In the genomic region with DNA sequence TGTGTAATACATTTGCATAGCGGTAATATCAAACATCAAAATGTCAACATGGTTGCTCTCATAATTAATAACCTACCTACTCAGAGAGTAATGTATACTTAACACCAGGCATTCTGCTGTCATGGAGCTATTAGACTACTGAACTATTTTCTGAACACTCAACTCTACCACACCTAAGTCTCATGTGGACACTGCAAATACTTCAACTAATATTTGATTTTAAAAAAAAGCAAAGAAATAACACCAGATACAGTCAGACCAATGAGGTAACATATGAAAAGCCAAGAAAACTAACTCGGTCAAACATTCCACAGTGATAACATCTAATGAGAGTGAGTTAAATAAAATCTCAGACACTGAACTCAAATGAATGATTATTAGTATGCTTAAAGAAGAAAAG, we compare ENCODE assay signal across 19 mouse cellular contexts. TPM values are rescaled to one million over a fixed set of nuclear protein-coding genes. Genes with fewer than 3 reads are reported as not detected.
DNase-seq lines count a peak whose midpoint lies in the region; ATAC-seq and TF ChIP-seq lines count a peak whose summit lies in the region.
"Had no signal": no experiment of that assay in that cellular context is flagged by ENCODE, and none has a peak within 500 bp of the region (broad histone marks: within the 10 kb centered on the region; RNA-seq: fewer than 3 reads in every experiment).

No protein-coding gene starts in this region.

- no peak for TF ChIP-seq EP300 in heart, postnatal 0 days (IDR thresholded peaks at IDR 0.05; ENCODE audit: low read depth)

- no peak for TF ChIP-seq CTCF in heart, postnatal 0 days (IDR thresholded peaks at IDR 0.05; ENCODE audit: low read depth)
- TF ChIP-seq CTCF in lung, adult 2 months (IDR thresholded peaks at IDR 0.05; ENCODE audit: insufficient read depth, low read length) = no peak

- 0 out of 2 replicates have a peak overlapping the region, but pooled peaks have one; percentile 57 for H3K27ac ChIP-seq in heart, embryonic 10.5 days
- H3K27ac ChIP-seq in heart, postnatal 0 days (ENCODE audit: low read depth) = no peak overlapping the region
- peak overlapping the region; percentile 76 for H3K27ac ChIP-seq in lung, embryonic 16.5 days (ENCODE audit: low read length)
- no peak overlapping the region for H3K27ac ChIP-seq in stomach, embryonic 15.5 days
- H3K27ac ChIP-seq: embryonic facial prominence, embryonic 13.5 days; forebrain, embryonic 12.5 days; hindbrain, embryonic 12.5 days had no signal

- peaks cover 9% of the 10 kb centered on the region; the same call in 1 of the 2 replicates for H3K36me3 ChIP-seq in heart, embryonic 10.5 days
- H3K36me3 ChIP-seq in heart, postnatal 0 days (replicated peaks; ENCODE audit: control insufficient read depth, insufficient read depth, low read length) = peaks cover 14% of the 10 kb centered on the region
- no peaks in the 10 kb centered on the region for H3K36me3 ChIP-seq in lung, embryonic 16.5 days (ENCODE audit: control insufficient read depth, insufficient read depth, low read length)
- H3K36me3 ChIP-seq in stomach, embryonic 15.5 days = no peaks in the 10 kb centered on the region
- H3K36me3 ChIP-seq: embryonic facial prominence, embryonic 13.5 days; forebrain, embryonic 12.5 days; hindbrain, embryonic 12.5 days had no signal

- H3K4me3 ChIP-seq in heart, embryonic 10.5 days = no peak overlapping the region
- no peak overlapping the region for H3K4me3 ChIP-seq in heart, postnatal 0 days (ENCODE audit: low read depth, low read length)
- no peak overlapping the region for H3K4me3 ChIP-seq in lung, embryonic 16.5 days (ENCODE audit: low read length)
- H3K4me3 ChIP-seq in lung, adult 2 months (replicated peaks; ENCODE audit: extremely low read depth, low read depth, low read length) = no peak overlapping the region
- H3K4me3 ChIP-seq in stomach, embryonic 15.5 days (replicated peaks) = no peak overlapping the region
- H3K4me3 ChIP-seq: embryonic facial prominence, embryonic 13.5 days; forebrain, embryonic 12.5 days; hindbrain, embryonic 12.5 days had no signal

- DNase-seq in heart, embryonic 10.5 days (ENCODE audit: low spot score) = no peak
- DNase-seq in heart, adult 18-20 months = no peak
- no peak for DNase-seq in heart, postnatal 0 days (ENCODE audit: low spot score)
- DNase-seq in heart, postnatal 36 days = no peak
- no peak for DNase-seq in lung, adult 2 months
- DNase-seq: adrenal gland, postnatal 10 days; cerebellum, adult 11-12 months; cerebellum, adult 9-10 months; cerebellum, postnatal 25 days; gastrocnemius, postnatal 10 days; heart, postnatal 10 days had no signal

- no peak for ATAC-seq in heart, postnatal 0 days (ENCODE audit: insufficient read depth, low read depth)
- peak; percentile 89 for ATAC-seq in lung, embryonic 16.5 days (ENCODE audit: low read depth)
- ATAC-seq in stomach, embryonic 15.5 days (ENCODE audit: insufficient read depth, low FRiP score, low read depth) = peak; percentile 47; the same call in 1 of the 2 replicates
- ATAC-seq in megakaryocyte-erythroid progenitor cell, adult 5-6 weeks (replicated peaks; ENCODE audit: low FRiP score, low TSS enrichment, poor library complexity, severe bottlenecking) = no peak
- ATAC-seq: forebrain, embryonic 16.5 days; hindbrain, embryonic 16.5 days had no signal

- intact Hi-C loops in heart, postnatal 36 days (cut with DNase I) = no loop called here

- peak overlapping the region; percentile 31; the same call in 1 of the 2 replicates for H3K4me2 ChIP-seq in heart, postnatal 0 days (ENCODE audit: low read depth, low read length)
- H3K4me2 ChIP-seq in lung, embryonic 16.5 days (ENCODE audit: low read depth, low read length) = no peak overlapping the region
- H3K4me2 ChIP-seq in stomach, embryonic 15.5 days = no peak overlapping the region
- H3K4me2 ChIP-seq: embryonic facial prominence, embryonic 13.5 days; forebrain, embryonic 12.5 days; hindbrain, embryonic 12.5 days had no signal

- no peak for TF ChIP-seq POLR2A in lung, adult 2 months (IDR thresholded peaks at IDR 0.05; ENCODE audit: borderline replicate concordance, extremely low read depth, low read depth, low read length)

- no peaks in the 10 kb centered on the region for H3K27me3 ChIP-seq in heart, embryonic 10.5 days (ENCODE audit: insufficient read depth, poor library complexity, severe bottlenecking)
- no peaks in the 10 kb centered on the region for H3K27me3 ChIP-seq in heart, postnatal 0 days (ENCODE audit: control insufficient read depth, insufficient read depth, low read length)
- no peaks in the 10 kb centered on the region for H3K27me3 ChIP-seq in lung, embryonic 16.5 days (ENCODE audit: control insufficient read depth, insufficient read depth, low read depth, low read length)
- H3K27me3 ChIP-seq in stomach, embryonic 15.5 days (replicated peaks) = no peaks in the 10 kb centered on the region
- H3K27me3 ChIP-seq: embryonic facial prominence, embryonic 13.5 days; forebrain, embryonic 12.5 days; hindbrain, embryonic 12.5 days had no signal

- H3K9me3 ChIP-seq in heart, embryonic 10.5 days = no peaks in the 10 kb centered on the region
- H3K9me3 ChIP-seq in heart, postnatal 0 days (replicated peaks; ENCODE audit: control insufficient read depth, low read length) = no peaks in the 10 kb centered on the region
- no peaks in the 10 kb centered on the region for H3K9me3 ChIP-seq in lung, embryonic 16.5 days (ENCODE audit: control insufficient read depth, low read length)
- H3K9me3 ChIP-seq in stomach, embryonic 15.5 days = no peaks in the 10 kb centered on the region
- H3K9me3 ChIP-seq: embryonic facial prominence, embryonic 13.5 days; forebrain, embryonic 12.5 days; hindbrain, embryonic 12.5 days had no signal

- peaks cover 8% of the 10 kb centered on the region for H3K4me1 ChIP-seq in heart, embryonic 10.5 days
- peaks cover 11% of the 10 kb centered on the region; the same call in 1 of the 2 replicates for H3K4me1 ChIP-seq in heart, postnatal 0 days (ENCODE audit: control insufficient read depth, insufficient read depth)
- no peaks in the 10 kb centered on the region for H3K4me1 ChIP-seq in lung, embryonic 16.5 days (replicated peaks; ENCODE audit: control insufficient read depth, insufficient read depth, low read length)
- H3K4me1 ChIP-seq in lung, adult 2 months (ENCODE audit: control insufficient read depth, insufficient read depth, low read length) = peaks cover 17% of the 10 kb centered on the region
- H3K4me1 ChIP-seq in stomach, embryonic 15.5 days = no peaks in the 10 kb centered on the region
- H3K4me1 ChIP-seq: embryonic facial prominence, embryonic 13.5 days; forebrain, embryonic 12.5 days; hindbrain, embryonic 12.5 days had no signal

- no peak overlapping the region for H3K9ac ChIP-seq in heart, postnatal 0 days (replicated peaks; ENCODE audit: low read depth, low read length)
- H3K9ac ChIP-seq in lung, embryonic 16.5 days (ENCODE audit: low read length) = no peak overlapping the region
- H3K9ac ChIP-seq in stomach, embryonic 15.5 days = no peak overlapping the region
- H3K9ac ChIP-seq: embryonic facial prominence, embryonic 13.5 days; forebrain, embryonic 12.5 days; hindbrain, embryonic 12.5 days had no signal

- 78% methylated on average over 2 of the region's 2 CpGs for WGBS in heart, embryonic 10.5 days
- 75% methylated on average over 2 of the region's 2 CpGs for WGBS in heart, postnatal 0 days
- 49% methylated on average over 2 of the region's 2 CpGs for WGBS in lung, embryonic 16.5 days
- WGBS in lung, adult 2 months = 57% methylated on average over 2 of the region's 2 CpGs
- WGBS in stomach, embryonic 15.5 days = 73% methylated on average over 2 of the region's 2 CpGs

RNA-seq across cellular contexts. Expression of a gene that starts 21.8 kb away (rescaled TPM):
- polyA plus RNA-seq in heart, embryonic 10.5 days (2016; fragmentation: Nextera tagmentation; extraction: Ambion mirVana) = 27.4 and 36.5 TPM in 2 replicates
- total RNA-seq in heart, adult 18-20 months (2021) = 1 to 10 TPM; 5.2 to 6.4 TPM
- 8.0 and 12.1 TPM in 2 replicates for total RNA-seq in heart, postnatal 0 days (2014; rRNA removed; ENCODE audit: low replicate concordance)
- 13.7 and 14.9 TPM in 2 replicates for polyA plus RNA-seq in heart, postnatal 0 days (2015; fragmentation: Nextera tagmentation; extraction: Ambion mirVana)
- 1 to 10 TPM; 5.3 to 6.3 TPM for total RNA-seq in heart, postnatal 36 days (2021)
- 16.7 and 18.3 TPM in 2 replicates for polyA plus RNA-seq in lung, embryonic 16.5 days (2015; fragmentation: Nextera tagmentation; extraction: Ambion mirVana)
- polyA plus RNA-seq in lung, adult 2 months (2012; rRNA removed) = 3.7 and 7.2 TPM in 2 replicates
- 7.9 and 9.8 TPM in 2 replicates for polyA plus RNA-seq in stomach, embryonic 15.5 days (2015; fragmentation: Nextera tagmentation; extraction: Ambion mirVana)
- total RNA-seq in megakaryocyte-erythroid progenitor cell, adult 5-6 weeks (2014; fragmentation: Nextera tagmentation) = 32.8 and 39.5 TPM in 2 replicates
- total RNA-seq in megakaryocyte-erythroid progenitor cell, adult 5-6 weeks (2017) = 37.8 and 79.6 TPM in 2 replicates

Comparison
In these comparisons a context has a peak if more than half of its experiments do, and no peak if none do; other contexts are left out.
1. H3K27ac ChIP-seq: peak in heart, embryonic 10.5 days (single experiment) and lung, embryonic 16.5 days (single experiment); none in heart, postnatal 0 days (single experiment) and stomach, embryonic 15.5 days (single experiment).
2. ATAC-seq: peak in lung, embryonic 16.5 days (single experiment) and stomach, embryonic 15.5 days (single experiment); none in heart, postnatal 0 days (single experiment) and megakaryocyte-erythroid progenitor cell, adult 5-6 weeks (single experiment).